Mouse (Mus musculus) midbrain, embryonic 14.5 days (tissue): ENCODE measurements around the gene Ugt1a7c. TPM values are rescaled to one million over a fixed set of nuclear protein-coding genes. Genes with fewer than 3 reads are reported as not detected.
"Not testable (repeated sequence)": the region's sequence is repeated elsewhere in the genome, so short reads cannot be mapped to it uniquely, and the experiment has no call there.

Source experiments
- ATAC-seq: fragments of 200-750 bp; cut with Nextera tagmentation; 2 replicates; pipeline ENCODE4 v1.8.0; 2017; ENCODE audit warnings: moderate number of reproducible peaks, moderate library complexity; ENCODE audit not compliant: low FRiP score, low TSS enrichment
- DNase-seq: peaks from one replicate; pipeline ENCODE4 v3.0.0-alpha.2; 2015
- H3K27ac ChIP-seq: fragments of 300-500 bp; sonication (generic); replicated peaks from 2 replicates; pipeline ENCODE4 v1.5.1; 2014; ENCODE audit warnings: mild to moderate bottlenecking, low read depth, low read length, moderate library complexity
- H3K27me3 ChIP-seq: fragments of 300-500 bp; sonication (generic); 2 replicates; pipeline ENCODE4 v1.6.1; 2014; ENCODE audit warnings: low read length, control low read depth, mixed read lengths; ENCODE audit not compliant: control insufficient read depth, insufficient read depth
- H3K36me3 ChIP-seq: fragments of 300-500 bp; sonication (generic); 2 replicates; pipeline ENCODE4 v1.6.1; 2014; ENCODE audit warnings: low read length, control low read depth; ENCODE audit not compliant: control insufficient read depth, insufficient read depth
- H3K4me1 ChIP-seq: fragments of 300-500 bp; sonication (generic); 2 replicates; pipeline ENCODE4 v1.6.1; 2014; ENCODE audit warnings: mild to moderate bottlenecking, antibody characterized with exemption, low read length, control low read depth; ENCODE audit not compliant: control insufficient read depth, insufficient read depth
- H3K4me2 ChIP-seq: fragments of 300-500 bp; sonication (generic); 2 replicates; pipeline ENCODE4 v1.6.1; 2014; ENCODE audit warnings: mild to moderate bottlenecking, low read length, moderate library complexity
- H3K4me3 ChIP-seq: fragments of 300-500 bp; sonication (generic); replicated peaks from 2 replicates; pipeline ENCODE4 v1.5.1; 2014; ENCODE audit warnings: low read depth, low read length
- H3K9ac ChIP-seq: fragments of 300-500 bp; sonication (generic); replicated peaks from 2 replicates; pipeline ENCODE4 v1.6.1; 2014; ENCODE audit warnings: mild to moderate bottlenecking, low read length, moderate library complexity
- H3K9me3 ChIP-seq: fragments of 300-500 bp; sonication (generic); 2 replicates; pipeline ENCODE4 v1.6.1; 2016; ENCODE audit warnings: low read length, control low read depth, mixed read lengths; ENCODE audit not compliant: control insufficient read depth
- WGBS: fragments of 180-500 bp; shearing (Covaris S2); extraction: QIAGEN DNeasy Blood & Tissue Kit; methylation state at CpG from one replicate; pipeline ENCODE4 v1.1.7; 2014; 5-methylcytosine and 5-hydroxymethylcytosine counted together
- polyA plus RNA-seq: library from polyadenylated mRNA; unstranded; fragments of >200 nt; fragmentation: Nextera tagmentation; extraction: Ambion mirVana; gene quantifications from 2 replicates; pipeline ENCODE4 v1.2.1, GENCODE M21; 2014

Gene Ugt1a7c
- polyA plus RNA-seq, 1 experiment from 2014 or later, result 0.99 TPM

DNA sequence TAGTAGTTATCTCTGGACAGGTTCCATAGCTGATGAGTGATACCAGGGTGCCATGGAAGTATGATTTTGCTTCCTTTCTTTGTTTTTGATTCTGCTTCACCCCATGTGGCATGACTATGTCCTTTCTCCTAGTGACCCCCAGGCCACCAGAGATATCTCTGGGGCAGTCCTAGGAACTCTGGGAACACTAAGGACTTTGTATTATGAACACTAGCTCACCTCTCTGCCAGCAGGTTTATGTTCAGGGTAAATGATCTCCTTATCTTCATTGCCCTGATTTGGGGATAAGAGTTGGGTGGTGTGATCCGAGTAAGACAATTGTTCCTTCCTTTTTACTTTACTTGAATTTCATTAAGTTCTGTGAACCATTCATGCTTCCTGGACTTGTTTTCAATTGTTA lies 8.7 kb upstream of the Ugt1a7c start:
- no peak overlapping the region for H3K4me3 ChIP-seq
- WGBS, result 84% methylated on average over 1 of the region's 1 CpGs

DNA sequence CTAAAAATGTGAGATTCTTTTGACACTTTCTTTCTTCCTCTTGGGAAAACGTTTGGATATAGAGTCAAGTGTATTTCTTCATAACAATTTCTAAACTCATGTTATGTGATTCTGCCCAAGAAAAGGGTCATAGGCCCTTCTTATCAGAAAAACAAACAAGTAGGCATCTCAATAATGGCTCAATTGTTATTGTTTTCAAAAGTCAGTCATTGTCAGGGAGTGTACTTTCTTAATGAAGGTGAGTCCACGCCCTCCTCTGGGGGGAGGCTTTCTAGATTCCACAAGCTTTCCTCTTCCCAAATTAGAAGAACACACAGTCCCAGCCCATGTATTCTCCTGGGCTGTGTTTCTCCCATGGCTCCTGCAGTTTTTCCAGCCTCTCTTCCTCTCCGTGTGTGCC lies 7.3 kb upstream of the Ugt1a7c start, which contains the start of gene Ugt1a8:
Gene Ugt1a8, plus strand, starts transcription at position 301 of the 400 bp plus-strand sequence.
- Histone ChIP-seq H3K4me2 (no peak within 1 kb of the TSS), H3K4me1 (no peaks in the 10 kb centered on the region), H3K9ac (no peak within 1 kb of the TSS), H3K27me3 (no peaks in the 10 kb centered on the region), H3K27ac (no peak within 1 kb of the TSS), H3K9me3 (no peaks in the 10 kb centered on the region), H3K36me3 (no peaks in the 10 kb centered on the region), H3K4me3 (no peak within 1 kb of the TSS)
- 76% methylated on average over 3 of the region's 3 CpGs for WGBS
- DNase-seq, result no peak
- no peak for ATAC-seq

More for the DNA sequence above, 8.7 kb upstream of the Ugt1a7c start:
- DNase-seq (no peak), ATAC-seq (no peak)
- Histone ChIP-seq H3K4me2 (no peak overlapping the region), H3K4me1 (no peaks in the 10 kb centered on the region), H3K27me3 (no peaks in the 10 kb centered on the region), H3K9ac (no peak overlapping the region), H3K27ac (no peak overlapping the region), H3K9me3 (no peaks in the 10 kb centered on the region), H3K36me3 (no peaks in the 10 kb centered on the region)

DNA sequence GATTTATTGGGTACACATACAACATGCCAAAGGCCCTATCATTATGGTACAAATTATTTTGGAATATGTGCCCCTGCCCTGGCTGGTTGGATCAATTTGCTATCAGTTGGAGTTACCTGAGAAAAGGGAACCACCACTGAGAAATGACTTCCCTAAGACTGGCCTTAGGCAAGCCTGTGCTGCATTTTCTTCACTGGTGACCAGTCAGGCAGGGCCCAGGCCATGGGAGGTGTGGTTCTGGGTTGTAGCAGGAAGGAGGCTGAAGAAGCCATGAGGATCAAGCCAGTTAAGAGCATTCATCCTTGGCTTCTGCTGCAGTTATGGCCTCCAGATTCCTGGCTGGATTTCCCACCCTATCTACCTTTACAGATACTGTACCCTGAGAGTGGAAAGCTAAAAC lies 2.5 kb upstream of the Ugt1a7c start:
- Histone ChIP-seq H3K36me3 (no peaks in the 10 kb centered on the region), H3K4me2 (no peak overlapping the region), H3K4me1 (no peaks in the 10 kb centered on the region), H3K27me3 (no peaks in the 10 kb centered on the region), H3K27ac (no peak overlapping the region), H3K9me3 (no peaks in the 10 kb centered on the region), H3K4me3 (no peak overlapping the region), H3K9ac (no peak overlapping the region)
- DNase-seq (no peak), ATAC-seq (no peak)

DNA sequence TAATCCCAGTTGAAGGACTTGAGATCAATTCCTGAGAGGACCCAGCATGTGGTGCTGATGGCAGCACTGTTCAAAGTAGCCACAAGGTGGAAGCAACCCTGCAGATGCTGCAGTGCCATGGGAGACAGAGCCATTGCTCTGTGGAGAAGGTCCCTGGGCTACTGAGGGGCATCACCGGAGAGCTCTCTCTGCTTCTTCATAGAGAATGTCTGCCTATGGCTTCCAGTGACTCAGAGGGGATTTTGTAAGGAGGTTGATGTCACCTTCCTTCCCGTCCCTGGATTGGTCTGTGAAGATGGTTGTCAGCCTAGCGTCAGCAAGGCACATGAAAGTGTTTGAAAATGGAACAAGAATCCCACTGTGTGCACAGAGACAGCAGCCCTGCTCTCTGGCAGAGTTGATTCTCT lies 589 bp upstream of the Ugt1a7c start:
- not testable (repeated sequence) for H3K4me3 ChIP-seq, H3K9me3 ChIP-seq, H3K36me3 ChIP-seq, H3K27ac ChIP-seq, H3K4me1 ChIP-seq, H3K9ac ChIP-seq, H3K4me2 ChIP-seq, H3K27me3 ChIP-seq, ATAC-seq
- WGBS, result 81% methylated on average over 3 of the region's 3 CpGs
- DNase-seq, result peak; percentile 4

DNA sequence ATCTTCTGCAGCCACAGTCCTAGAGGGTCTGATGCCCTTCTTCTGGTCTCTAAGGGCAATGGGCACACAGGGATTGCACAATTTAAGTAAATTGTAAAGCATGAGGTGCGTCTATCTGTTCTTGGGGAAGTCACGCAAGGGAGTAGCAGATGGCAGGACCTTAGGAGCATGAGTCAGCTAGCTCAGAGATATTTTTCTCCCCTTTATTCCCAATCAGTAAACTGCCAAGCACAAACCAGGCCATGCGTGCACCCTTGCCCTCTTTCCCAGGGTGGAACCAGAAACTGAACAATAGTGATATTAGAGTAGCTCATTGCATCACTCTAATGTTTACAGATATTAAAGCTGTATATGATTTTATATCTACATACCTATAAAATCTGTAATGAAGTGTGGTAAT lies 3.7 kb downstream of the Ugt1a7c start:
- DNase-seq, H3K4me3 ChIP-seq, H3K9me3 ChIP-seq, H3K36me3 ChIP-seq, ATAC-seq, H3K4me2 ChIP-seq, H3K4me1 ChIP-seq, H3K27me3 ChIP-seq, H3K27ac ChIP-seq, H3K9ac ChIP-seq: not testable (repeated sequence)
- 93% methylated on average over 3 of the region's 3 CpGs for WGBS

DNA sequence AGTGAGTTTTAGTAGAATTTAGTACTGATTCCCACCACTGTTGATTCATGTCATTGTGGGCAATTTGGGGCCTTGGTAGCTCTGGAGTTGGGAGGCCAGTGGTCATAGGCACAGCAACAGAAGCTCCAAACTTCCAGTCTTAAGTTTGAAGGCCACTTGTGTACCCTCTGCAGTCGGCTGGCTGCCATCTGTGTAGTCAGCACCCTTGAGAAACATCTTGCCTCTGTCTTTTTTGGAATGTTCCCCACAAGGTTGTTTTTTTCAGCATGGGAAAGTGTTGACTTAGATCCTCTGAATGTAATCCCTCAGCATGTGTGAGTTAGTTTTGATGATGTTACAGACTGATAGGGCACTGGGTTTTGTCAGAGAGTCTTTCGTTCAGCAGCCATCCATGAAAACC lies 4.8 kb downstream of the Ugt1a7c start:
- not testable (repeated sequence) for H3K27ac ChIP-seq, H3K9me3 ChIP-seq, H3K4me2 ChIP-seq, H3K27me3 ChIP-seq, H3K9ac ChIP-seq, H3K36me3 ChIP-seq, H3K4me1 ChIP-seq, DNase-seq, H3K4me3 ChIP-seq, ATAC-seq
- 81% methylated on average over 2 of the region's 2 CpGs for WGBS

DNA sequence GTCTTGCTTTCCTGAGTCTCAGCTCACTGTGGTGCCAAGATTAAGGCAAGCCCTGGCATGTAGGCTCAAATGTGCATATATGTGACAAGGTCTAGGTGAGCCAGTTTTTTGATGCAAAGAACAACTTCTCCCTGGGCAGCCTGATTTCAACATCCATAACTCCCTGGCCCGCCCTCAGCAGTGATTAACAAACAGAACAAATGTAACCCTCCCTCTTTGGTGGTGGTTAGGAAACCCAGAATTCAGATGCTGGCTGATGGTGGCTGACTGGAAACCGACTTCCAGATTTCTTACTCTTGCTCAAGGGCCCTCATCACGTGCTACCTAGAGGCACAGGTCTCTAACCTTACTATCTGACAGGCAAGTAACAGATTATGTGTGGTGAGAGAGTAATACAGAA lies 8.2 kb downstream of the Ugt1a7c start, which contains the start of gene Ugt1a6b:
Gene Ugt1a6b, plus strand, starts transcription at position 234 of the 400 bp plus-strand sequence.
- H3K4me2 ChIP-seq, H3K9me3 ChIP-seq, H3K4me1 ChIP-seq, H3K4me3 ChIP-seq, H3K27ac ChIP-seq, ATAC-seq, DNase-seq, H3K27me3 ChIP-seq, H3K36me3 ChIP-seq, H3K9ac ChIP-seq: not testable (repeated sequence)
- 78% methylated on average over 3 of the region's 3 CpGs for WGBS

DNA sequence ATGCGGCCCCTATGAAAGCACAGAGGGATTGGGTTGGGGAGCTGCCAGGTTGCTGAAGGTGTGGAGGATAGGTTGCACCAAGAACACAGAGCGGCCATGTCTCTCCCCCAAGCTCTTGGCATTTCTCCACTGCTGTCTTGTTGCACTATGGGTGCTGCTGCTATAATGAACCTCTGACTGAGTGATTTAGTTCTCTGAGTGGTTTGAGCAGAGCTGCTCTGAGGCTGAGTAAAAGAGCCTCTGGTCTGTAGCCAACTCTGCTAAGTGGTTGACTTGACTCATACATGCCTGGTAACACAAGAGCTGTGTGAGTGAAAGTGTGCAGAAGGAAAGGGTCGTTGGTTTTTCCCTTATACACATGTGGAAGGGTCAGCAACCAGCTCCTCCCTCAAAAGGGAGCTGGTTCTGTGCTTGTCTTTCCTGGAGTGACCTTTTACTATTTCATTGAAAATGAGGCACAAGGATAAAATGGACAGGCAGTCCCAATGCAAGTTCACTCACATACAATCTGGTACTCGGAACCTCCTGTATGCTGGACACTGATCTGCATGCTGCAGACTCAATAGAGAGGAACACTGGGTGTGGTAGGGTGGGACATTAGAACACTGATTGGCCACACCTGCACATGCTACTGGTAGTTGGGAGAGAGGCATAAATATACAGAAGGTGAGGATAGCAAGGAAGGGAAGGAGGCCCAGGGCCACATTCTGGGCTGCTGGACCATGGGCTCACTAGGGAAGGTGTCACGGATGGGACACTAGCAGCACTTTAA lies 9.0 kb downstream of the Ugt1a7c start:
- not testable (repeated sequence) for DNase-seq, H3K4me1 ChIP-seq, ATAC-seq, H3K36me3 ChIP-seq, H3K27me3 ChIP-seq, H3K27ac ChIP-seq, H3K9me3 ChIP-seq, H3K4me2 ChIP-seq, H3K4me3 ChIP-seq, H3K9ac ChIP-seq
- 92% methylated on average over 4 of the region's 5 CpGs for WGBS

DNA sequence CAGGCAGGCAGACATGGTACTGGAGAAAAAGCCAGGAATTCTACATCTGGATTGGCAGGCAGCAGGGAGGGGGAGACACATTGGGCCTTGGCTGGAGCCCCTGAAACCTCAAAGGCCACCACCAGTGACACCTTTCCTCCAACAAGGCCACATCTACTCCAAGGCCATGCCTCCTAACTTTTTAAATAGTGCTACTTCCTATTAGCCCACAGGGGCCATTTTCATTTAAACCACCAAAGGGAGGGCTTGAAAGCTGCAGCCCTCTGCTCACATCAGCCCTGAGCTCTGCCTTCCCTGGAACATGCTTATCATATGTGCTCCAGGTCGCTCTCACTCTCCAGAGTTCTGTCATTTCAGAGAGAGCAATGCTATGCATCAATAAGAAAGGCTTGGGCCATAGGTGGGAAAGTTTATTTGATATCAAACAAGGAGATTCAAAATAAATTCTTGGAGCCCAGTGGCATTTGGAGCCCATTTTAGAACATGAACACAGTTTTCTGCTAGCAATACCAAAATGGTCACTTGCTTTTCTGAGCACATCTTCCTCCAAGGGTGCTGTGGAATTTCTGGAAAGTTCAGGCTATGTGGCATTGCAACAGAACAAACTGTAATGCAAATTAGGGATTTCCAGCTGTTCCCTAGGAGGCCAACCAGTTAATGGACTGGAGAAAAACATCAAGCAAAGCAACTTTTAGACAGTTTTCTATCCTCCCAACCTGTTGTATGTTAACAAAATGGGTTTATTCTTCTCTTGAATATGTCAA lies 10.0 kb downstream of the Ugt1a7c start:
- Histone ChIP-seq H3K4me3 (no peak overlapping the region), H3K9ac (no peak overlapping the region), H3K27ac (no peak overlapping the region), H3K36me3 (no peaks in the 10 kb centered on the region), H3K9me3 (no peaks in the 10 kb centered on the region), H3K4me2 (no peak overlapping the region), H3K27me3 (no peaks in the 10 kb centered on the region), H3K4me1 (no peaks in the 10 kb centered on the region)
- no peak for ATAC-seq
- WGBS, result 95% methylated on average over 1 of the region's 1 CpGs
- no peak for DNase-seq
